Mouse (Mus musculus) gastrocnemius, postnatal 4 days (tissue): Measurements from ENCODE around the gene Lrrtm3. TPM values are rescaled to one million over a fixed set of nuclear protein-coding genes. Genes with fewer than 3 reads are reported as not detected.

Experiments used
- DNase-seq, 2 experiments: peaks; one replicate each; pipeline ENCODE4 v3.0.0; 2021 to 2022; ENCODE audit warnings: low spot score in 2 of 2, mixed read lengths in 2 of 2
- long read RNA-seq, 2 experiments: library from polyadenylated mRNA; stranded (forward); transcript quantifications; one replicate each; pipeline ENCODE4 v2.0.0; 2021
- total RNA-seq, 2 experiments: library from RNA; stranded (reverse); gene quantifications; 2 replicates each; pipeline ENCODE4 v1.2.3; 2021

Gene Lrrtm3
- total RNA-seq, result 1 to 10 TPM in 1 of 2 experiments, under 1 TPM in 1; 0.91 to 1.0 TPM
- long read RNA-seq, experiment 1, partial matches to known transcripts, result 0 of 12 reads
- long read RNA-seq, experiment 1, other reads (novel, unspliced or antisense), result 12 of 12 reads
- long read RNA-seq, experiment 2, partial matches to known transcripts, result 0 of 10 reads
- long read RNA-seq, experiment 2, other reads (novel, unspliced or antisense), result 10 of 10 reads

DNA sequence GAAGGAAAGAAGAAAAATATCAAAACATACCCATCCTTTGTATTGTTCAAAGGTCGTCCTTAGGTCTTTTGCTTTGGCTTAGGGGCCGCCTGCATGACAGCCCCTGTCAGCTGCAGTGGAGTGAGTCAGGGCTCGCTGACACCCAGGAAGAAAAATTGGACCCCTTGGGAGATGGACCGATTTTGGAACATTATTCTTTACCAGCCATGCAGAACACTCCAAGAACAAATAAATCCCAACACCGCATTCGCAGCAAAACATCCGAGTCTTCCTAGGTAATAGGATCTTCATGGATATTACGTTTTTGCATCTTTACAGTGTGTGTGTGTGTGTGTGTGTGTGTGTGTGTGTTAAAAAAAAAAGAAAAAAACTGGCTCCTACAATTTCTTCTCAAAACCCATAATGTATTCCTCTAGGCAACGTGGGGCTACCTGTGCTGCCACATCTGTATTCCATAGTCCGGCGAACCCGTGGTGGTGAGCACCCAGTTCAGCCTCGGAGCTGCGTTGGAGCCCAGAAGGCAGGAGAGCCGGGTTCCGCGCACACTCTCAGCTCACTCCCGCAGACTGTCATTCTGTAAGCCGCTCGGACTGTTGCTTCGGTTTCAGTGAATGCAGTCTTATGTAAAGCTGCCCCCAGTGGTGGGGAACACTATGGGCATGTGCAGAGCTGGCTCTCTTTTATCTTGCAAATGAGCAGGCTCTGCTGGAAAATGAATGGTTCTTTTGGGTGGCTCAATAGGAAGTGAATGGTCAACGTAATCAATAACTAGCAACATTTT lies at the start of gene Lrrtm3:
Gene Lrrtm3 (minus strand): TSS at position 598 of the 781 bp plus-strand sequence.
- DNase-seq, result peak in 1 of 2 experiments; percentile 52

DNA sequence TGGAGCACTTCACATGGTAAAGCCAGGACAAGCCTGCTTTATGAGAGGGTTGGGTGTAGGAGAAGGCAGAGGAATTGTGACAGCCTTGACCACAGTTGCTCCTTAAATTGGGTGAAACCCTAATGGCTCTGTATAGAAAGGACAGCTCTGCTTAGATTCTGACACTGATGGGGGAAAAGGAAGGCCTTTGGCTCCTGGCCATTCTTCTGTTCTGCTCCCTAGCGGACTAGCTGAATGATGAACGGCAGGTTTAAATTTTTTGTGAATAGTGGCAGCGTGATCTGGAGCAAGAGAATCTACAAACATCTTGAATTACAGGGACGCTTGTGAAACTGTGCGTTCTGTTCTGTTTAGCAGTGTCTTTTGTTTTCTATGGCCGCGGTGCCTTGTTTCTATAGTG lies 45.4 kb upstream of the Lrrtm3 start:
- no peak for DNase-seq

DNA sequence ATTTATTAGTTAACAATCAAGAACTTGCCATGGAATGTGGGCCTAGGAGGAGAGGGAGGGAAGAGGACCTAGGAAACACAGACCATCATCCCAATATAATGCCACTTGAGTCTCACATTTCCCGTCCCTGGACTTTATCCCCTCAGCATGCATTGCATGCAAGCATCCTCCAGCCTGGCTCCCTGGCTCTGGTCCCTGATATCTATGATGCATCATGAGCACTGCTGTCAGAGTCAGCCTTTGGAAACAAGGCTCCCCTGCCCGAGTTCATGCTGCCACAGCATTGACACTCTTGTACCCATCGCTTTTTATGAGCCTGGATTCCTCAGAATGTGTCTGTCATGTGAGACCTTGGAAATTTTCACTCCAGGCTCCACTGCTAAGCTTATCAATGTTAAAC lies 43.4 kb upstream of the Lrrtm3 start:
- DNase-seq, result no peak

DNA sequence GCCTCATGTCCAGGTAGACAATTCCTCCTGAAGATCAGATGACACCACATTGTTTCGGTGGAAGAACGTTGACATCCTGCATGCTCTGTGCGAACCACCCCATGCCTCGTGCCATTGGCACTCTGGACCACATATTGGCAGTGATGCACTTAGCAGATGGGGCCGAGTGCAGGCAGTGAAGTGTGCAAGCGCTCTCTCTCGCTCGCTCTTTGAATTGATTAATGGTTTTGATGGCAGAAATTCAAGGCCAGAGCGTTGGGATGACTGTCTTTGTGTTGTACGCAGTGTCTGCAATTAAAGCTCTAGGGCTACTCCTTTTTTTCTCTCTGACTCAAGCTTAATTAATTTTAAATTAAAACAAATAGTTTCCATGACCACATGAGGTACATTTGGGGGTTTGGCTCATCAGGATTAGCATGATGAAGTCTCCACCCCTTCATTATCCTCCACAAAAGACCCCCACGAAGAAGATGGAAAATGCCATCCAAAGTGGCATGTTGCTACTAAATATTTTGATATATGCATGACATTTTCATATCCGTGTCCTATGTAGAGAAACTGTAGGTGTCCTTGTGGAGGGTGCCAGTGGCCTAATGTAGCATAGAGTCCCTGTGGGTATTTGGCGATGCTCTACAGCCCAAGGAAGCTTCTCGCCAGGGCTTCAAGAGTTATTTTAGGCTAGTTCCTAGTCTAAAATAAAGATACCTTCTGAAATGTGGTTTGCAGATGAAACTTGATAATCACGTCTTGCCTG lies 40.5 kb upstream of the Lrrtm3 start:
- DNase-seq, result no peak

DNA sequence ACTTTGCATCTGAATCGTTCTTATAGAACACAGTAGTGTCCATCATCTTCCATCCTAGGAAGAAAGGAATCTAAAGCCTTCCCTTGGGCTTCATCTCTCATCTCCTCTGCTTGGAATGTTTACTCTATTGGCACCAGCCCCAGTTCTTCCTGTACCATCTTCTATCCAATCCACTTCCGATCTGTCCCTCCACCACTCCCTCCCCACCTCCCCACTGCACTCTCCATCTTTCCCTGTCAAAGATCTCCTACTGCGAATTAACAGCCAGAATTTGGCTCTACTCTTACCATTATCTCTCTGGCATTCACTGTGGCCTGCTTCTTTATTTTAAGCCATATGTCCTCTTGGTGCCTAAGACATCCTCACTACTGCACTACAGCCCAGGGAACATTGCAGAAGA lies 28.8 kb upstream of the Lrrtm3 start:
- DNase-seq, result no peak

DNA sequence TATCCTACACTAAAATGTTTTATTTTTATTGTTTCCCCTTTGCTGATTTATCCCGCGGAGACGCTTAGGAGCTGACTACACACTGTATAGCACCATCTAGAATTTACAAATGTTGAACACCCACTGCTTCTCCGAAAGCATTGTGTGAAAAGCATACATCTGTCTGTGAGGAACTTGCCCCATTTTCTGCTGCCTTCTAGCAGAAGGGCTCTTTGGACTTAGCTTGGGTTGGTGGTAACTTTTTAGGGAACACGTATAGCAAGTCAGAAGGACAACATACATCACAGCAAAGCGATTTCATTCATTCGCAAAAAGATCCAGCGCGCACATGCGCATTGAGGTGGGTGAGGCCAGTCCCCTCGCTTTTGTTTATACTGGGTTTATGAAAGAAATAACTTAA lies 25.2 kb upstream of the Lrrtm3 start:
- DNase-seq, result no peak

DNA sequence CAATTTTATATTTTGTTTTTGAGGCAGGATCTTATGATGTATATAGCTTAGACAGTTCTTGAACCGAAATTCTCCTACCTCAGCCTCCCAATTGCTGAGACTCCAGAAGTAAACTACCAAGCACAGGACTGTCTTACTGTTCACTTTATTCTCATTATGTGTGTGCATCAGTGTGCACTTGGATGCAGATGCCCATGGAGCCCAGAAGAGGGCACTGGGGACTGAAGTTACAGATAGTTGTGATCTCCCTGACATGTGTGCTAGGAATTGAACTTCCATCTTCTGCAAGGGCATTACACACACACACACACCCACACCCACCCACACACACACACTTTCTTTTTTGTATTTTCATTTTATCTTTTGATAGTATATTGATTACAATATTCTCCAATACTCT lies 6.5 kb upstream of the Lrrtm3 start:
- no peak for DNase-seq

DNA sequence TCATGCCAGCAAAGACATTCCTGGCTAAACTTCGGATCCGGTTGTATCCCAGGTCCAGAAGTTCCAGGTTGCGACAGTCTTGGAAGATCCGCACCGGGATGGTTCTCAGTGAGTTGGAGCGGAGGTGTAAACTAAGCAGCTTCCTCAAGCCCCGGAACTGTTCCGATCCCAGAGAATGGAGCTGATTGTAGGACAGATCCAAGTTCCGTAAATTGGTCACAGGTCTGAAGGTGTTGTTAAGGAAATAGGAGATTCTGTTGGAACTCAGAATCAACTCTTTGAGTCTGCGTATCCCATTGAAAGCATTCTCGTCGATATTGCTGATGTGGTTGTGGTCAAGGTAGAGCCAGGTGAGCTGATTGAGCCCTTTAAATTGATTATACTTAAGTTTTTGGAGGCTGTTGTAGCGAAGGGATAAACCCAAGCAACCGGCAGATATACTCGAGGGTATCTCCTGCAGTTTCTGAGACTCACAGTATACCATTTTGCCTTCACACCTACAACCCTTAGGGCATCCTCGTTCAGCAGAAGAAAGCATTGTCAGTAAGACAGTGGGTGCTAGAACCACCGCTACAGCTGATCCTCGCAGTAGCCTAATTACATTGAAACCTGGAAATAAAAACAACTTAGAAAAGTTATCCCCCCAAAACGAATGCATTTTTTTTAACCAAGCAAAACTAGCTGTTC lies 1.2 kb downstream of the Lrrtm3 start:
- no peak for DNase-seq

DNA sequence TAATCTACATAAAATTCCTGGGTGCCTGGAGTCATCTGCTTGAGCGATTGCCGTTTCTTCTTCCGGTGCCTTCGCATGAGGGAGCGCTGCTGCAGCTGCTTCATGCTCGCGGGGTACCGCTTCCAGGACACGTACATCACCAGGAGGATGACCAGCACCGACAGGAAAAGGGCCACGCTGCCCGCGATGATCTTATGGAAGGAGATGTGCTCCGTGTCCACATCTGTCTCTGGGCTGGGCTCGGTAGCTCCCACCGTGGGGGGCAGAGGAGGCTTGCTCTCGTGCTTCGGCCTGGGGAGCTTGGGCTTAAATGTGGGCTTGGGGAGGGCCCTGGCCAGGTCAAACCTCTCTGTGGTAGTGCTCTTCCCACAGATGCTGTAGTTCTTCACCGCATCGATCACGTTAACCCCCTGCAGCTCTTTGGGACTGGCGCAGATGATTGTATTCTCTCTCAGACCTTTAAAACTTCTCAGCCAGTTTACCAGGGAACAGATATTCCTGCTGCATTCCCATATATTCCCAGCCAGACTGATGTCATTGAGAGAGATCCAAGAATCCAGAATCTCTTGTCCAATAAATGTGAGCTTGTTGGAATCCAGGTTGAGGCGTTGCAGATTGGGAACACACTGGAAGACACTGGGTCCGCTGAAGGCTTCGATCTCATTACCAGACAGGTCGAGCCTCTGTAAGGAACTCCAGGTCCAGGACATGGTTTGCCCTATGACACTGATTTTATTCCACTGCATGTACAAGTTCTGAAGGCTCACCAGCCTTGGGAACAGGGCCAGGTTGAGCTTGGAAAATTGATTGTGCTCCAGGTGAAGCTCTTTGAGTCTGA lies 1.9 kb downstream of the Lrrtm3 start:
- peak in 1 of 2 experiments; percentile 23 for DNase-seq

DNA sequence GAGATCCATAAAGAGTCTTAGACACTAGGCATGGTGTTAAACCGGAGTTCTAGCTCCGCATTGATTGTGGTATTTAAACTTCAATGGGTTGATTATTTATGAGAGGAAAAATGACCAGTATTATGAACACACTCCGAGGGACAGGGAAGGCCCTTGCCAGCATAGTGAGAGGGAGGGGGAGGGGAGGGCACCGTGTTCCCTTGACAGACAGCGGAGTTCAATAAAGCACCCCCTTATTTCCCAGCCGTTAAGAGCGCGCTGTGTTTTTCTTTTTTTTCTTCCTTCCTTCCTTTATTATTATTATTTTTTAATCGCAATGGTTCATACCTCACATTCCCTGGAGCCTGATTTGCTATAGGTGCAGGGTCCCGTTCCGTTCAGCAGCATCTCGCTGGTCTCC lies 2.6 kb downstream of the Lrrtm3 start:
- DNase-seq, result no peak

DNA sequence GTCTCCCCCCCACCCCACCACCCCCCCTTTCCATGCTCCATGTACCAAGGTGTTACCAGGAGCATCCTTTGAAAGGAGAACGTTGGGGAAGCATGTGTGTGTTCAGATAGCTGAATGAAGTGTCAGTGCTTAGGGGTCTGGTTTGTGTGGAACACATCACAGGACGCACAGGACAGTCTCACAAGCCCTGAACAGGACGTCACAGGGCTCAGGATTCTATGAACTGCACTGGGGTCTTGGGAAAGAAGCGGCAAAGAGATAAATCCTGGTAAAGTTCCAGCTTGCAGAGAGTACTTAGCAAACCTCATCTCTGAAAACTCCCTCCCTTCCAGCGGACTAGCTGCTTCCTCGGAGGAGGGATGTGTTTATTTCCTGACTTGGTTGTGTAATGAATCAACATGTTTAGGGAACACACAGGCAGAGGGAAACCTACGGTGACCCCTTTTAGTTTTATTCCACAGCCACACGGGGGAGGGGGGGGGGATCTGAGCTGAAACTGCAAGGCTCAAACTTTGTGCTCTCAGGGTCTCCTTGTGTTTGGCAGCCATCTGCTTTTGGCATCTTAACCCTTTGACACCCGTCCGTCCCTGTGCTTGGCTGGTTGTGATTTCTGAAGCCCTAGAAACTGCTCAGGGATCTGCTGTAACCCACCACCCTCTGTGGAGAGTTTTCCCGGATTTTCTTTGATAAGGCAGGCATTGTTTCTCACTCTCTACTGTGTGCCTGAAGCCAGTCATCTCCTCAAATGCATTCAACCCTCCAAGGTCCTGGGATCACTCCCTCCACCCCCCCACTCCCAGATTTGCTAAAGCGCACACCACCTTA lies 3.3 kb downstream of the Lrrtm3 start:
- DNase-seq, result no peak

DNA sequence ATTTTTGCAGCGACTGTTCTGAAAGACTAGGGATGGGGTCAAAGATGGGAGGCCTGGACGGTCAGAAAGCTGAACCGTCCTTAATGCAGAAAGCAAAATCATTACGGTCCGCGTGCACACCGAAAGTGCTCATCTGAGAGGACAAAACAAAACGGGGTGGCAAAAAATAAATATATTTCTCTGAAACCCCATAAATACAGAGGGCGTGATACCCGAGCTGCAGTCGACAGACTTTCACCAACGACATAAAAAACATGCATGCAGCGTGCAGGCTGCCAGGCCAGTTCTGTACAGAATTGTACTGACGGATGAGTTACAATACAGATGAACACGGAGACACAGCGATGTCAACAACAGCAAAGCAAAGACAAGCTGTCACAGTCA lies 3.9 kb downstream of the Lrrtm3 start:
- no peak for DNase-seq

DNA sequence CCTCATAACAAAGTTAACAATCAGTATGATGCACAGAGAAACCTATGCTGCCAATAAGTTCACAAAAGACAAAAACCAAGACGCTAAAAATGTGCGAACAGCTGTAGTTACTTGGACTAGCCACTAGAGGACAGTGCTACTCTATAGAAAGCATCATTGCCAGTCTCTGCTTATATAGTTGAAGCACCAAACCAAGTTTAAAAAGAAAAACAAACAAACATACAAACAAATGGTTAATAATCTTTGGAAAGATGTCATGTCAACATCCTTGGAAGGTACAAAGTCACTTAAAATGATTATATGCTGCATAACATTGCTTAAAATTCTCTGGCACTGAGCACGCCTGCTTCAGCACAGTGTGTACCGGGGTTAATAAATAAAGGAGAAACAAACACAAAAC lies 5.6 kb downstream of the Lrrtm3 start:
- DNase-seq, result no peak

DNA sequence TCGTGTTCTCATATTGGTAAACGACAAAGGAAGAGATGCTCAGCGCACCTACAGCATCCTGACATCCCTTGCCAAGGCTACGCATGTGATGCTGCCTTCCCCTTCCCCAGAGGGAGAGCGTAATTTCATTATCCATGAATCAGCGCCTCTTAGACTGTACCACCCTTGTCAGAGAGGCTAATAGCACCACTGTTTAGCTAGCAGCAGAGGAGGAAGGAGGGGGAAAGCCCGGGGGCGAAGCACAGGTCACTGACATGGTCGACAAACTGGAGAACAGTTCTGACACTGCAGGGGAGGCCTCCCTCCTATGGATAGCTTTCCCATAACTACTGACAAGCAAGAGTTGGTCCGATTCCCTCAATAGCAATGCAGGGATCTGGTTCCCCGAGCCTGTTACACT lies 6.3 kb downstream of the Lrrtm3 start:
- DNase-seq, result no peak

DNA sequence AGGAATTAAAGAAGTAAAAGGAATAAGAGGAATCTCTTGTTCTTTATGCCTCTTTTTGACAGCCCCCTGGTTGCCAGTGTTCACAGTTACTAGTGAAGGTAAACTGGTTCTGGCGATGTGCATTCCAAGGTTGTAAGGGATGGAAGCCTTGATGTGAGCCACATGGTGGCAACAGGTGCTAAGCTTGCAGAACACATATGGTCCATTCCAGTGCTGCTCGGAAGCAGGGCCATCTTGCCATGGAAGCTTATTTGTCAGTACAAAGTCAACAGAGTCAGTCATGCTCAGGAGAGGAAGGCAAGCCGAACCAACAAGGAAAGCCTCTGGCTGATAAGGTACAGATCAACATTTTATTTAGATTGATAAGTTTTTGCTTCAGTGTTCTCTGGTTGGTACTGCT lies 7.7 kb downstream of the Lrrtm3 start:
- no peak for DNase-seq

DNA sequence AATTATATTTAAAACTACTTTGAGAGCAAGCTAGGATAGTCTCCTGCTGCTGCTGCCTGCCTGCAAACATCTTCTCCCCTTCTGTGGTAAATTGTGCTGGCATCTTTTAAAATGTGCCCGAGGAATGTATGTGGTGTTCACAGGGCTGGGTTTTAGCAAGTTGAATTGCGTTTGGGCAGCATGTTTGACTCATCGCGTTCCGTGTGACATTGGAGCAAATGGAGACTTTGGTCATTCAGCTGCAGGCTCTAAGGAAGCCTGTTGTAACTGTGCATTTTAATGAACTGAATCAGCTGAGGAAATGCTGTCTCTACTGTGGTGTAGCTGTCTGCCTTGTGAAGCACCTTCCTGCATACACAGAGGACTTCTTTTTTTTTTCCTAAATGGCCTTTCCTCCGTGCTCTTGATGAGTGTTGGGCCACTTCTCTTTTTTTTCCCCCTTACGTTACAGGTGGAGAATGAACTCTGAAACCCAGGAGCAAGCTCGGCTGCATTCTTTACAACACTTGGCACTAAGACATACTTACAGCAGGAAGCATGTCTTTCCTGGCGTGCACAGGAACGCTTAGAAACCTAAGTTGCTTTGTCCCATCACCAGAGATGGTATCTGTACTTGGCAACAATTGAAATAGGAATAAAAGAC lies 13.5 kb downstream of the Lrrtm3 start:
- no peak for DNase-seq

DNA sequence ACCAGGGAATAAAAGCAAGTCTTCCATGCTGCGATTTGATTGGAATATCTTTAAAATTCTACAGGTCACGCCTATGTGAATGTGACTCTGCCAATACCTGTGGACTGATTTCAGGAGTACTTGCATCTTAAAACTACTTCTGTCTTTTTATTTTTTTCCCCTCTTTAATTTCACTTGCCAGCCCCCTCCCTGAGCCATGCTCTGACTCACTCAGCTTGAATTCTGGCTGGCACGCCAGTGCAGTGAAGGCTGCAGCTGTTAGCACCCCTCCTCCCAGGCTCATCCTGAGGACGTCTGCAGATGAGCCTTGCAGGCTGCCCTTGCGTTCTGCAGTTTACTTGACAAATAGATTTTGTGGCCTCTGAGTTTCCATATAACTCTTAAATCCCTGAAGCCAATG lies 14.1 kb downstream of the Lrrtm3 start:
- DNase-seq, result peak in 1 of 2 experiments; percentile 54

DNA sequence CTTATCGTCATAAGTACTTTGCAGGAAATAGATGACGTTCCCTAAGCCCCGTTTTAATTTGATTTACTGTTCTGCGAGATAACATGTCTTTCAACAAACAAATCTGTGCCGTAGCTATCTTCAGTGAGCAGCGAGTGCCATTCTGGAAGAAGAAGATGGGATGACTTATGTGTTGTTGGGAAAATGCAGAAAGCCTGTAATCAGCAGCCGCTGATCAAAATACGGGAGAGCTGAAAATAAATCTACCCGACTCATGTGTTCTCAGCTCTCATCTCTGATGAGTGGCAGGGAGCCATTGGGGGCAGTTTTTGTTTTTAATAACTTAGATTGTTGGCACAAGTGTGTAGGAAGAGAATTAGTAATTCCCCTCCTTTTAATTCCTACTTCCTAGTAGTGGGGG lies 26.4 kb downstream of the Lrrtm3 start:
- DNase-seq, result no peak

DNA sequence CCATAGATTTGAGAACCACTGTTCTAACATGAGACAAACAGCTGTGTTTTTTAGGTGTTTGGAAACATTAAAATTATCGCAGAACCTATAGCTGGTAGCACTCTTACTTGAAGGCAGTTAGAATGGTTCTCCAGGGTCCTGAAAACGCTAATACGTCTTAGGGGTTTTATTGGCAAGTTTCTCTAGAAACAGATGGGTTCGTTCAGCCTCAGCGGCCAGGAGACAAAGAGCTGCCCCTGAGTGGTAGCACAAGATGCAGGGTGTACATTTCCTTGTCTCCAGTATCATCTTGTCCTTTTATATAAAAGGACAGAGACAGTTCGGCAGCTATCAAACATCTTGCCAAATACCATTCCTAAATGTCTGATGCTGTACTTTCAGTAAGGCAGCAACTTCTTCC lies 40.1 kb downstream of the Lrrtm3 start:
- DNase-seq, result no peak
